Mouse (Mus musculus) MEL (cell line): ENCODE measurements around the gene Scaf4.

ENCODE experiments used
- CHD2 ChIP-seq: IDR thresholded peaks from 2 replicates; pipeline ENCODE4 v1.6.1; 2011; ENCODE audit warnings: low read length, improper control_type of control experiment
- CTCF ChIP-seq, 3 experiments: IDR thresholded peaks in 2 of 3; conservative IDR thresholded peaks in 1 of 3; 2 replicates each; pipeline ENCODE4 v1.5.1; 2011 to 2012; ENCODE audit warnings: low read length in 3 of 3, low read depth in 2 of 3, mild to moderate bottlenecking in 2 of 3, improper control_type of control experiment in 1 of 3, inconsistent platforms in 1 of 3, mixed read lengths in 1 of 3, moderate library complexity in 1 of 3; ENCODE audit not compliant: control insufficient read depth in 1 of 3, insufficient read depth in 1 of 3, poor library complexity in 1 of 3, severe bottlenecking in 1 of 3
- POLR2A ChIP-seq, 2 experiments: IDR thresholded peaks; 2 replicates each; pipeline ENCODE4 v1.6.1; 2011 to 2012; ENCODE audit warnings: low read length in 2 of 2, mild to moderate bottlenecking in 2 of 2, control low read depth in 1 of 2, improper control_type of control experiment in 1 of 2, low read depth in 1 of 2, moderate library complexity in 1 of 2; ENCODE audit not compliant: control insufficient read depth in 1 of 2, insufficient read depth in 1 of 2, poor library complexity in 1 of 2
- POLR2AphosphoS5 ChIP-seq: IDR thresholded peaks from 2 replicates; pipeline ENCODE4 v1.6.1; 2012; ENCODE audit warnings: low read depth, borderline replicate concordance, mild to moderate bottlenecking, inconsistent platforms, low read length, moderate library complexity, mixed read lengths

GRCm38 (mm10) chr16:90178404-90178803 is 105.9 kb downstream of the Scaf4 start:
- TF ChIP-seq CTCF (IDR thresholded peaks at IDR 0.05 in 2 of 3, conservative IDR thresholded peaks at IDR 0.05 in 1 of 3; ENCODE audit: control insufficient read depth in 1 of 3, insufficient read depth in 1 of 3, low read depth in 2 of 3, low read length in 3 of 3, poor library complexity in 1 of 3, severe bottlenecking in 1 of 3) (no peak), POLR2A (IDR thresholded peaks at IDR 0.05; ENCODE audit: control insufficient read depth in 1 of 2, insufficient read depth in 1 of 2, low read depth in 1 of 2, low read length in 2 of 2, poor library complexity in 1 of 2) (no peak), POLR2AphosphoS5 (no peak), CHD2 (no peak)
